Mouse (Mus musculus): ENCODE results near the gene Ooep. TPM values are rescaled to one million over a fixed set of nuclear protein-coding genes. Genes with fewer than 3 reads are reported as not detected.
"Not testable (repeated sequence)": the region's sequence is repeated elsewhere in the genome, so short reads cannot be mapped to it uniquely, and the experiment has no call there.

The Ooep gene
- total RNA-seq, 2 experiments from 2014 or later = not detected

- not testable (repeated sequence) for ATAC-seq (replicated peaks; ENCODE audit: poor library complexity)
These were observed 41.5 kb downstream of the Ooep start for GRCm38 (mm10) chr9:78337050-78337449.

DNA sequence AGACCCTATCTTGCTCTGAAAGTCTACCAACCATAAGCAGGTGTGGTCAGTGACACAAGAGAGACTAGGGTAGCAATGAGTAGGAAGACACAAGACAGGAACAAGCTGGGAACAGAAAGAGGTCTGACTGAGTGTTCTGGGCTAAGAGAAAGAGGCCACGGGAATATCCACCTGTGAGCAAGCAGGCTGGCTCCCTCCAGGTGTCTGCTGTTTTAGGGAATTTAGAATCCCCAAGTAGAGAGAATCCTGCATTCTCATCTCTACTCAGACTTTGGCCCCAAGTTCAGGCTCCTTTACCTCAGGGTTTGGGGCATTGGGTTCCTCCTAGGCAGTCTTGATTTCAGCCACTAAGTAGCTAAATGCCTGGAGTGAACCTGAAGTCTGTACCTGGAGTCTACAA lies 51.2 kb downstream of the Ooep start, which contains the start of gene Omt2b:
TSS of gene Omt2b (plus strand) at position 301 of the 400 bp plus-strand sequence.
- not testable (repeated sequence) for ATAC-seq (replicated peaks; ENCODE audit: poor library complexity)

Other genes starting within 250 kb of the Ooep start
- 1.5 and 2.9 TPM in 2 replicates for gene Gsta4, start 196.0 kb downstream of the Ooep start, total RNA-seq (2015)
- 2.6 and 4.9 TPM in 2 replicates for gene Gsta4, start 196.0 kb downstream of the Ooep start, total RNA-seq (2017)
- not detected in 2 replicates for gene Gsta1, start 148.1 kb downstream of the Ooep start, total RNA-seq (2015)
- gene Gsta1, start 148.1 kb downstream of the Ooep start, total RNA-seq (2017) = not detected in 2 replicates
- not detected in 2 replicates for gene Gm3776, start 121.6 kb downstream of the Ooep start, total RNA-seq (2015)
- not detected in 2 replicates for gene Gm3776, start 121.6 kb downstream of the Ooep start, total RNA-seq (2017)
- not detected in 2 replicates for gene Gm10639, start 88.8 kb downstream of the Ooep start, total RNA-seq (2015)
- not detected in 2 replicates for gene Gm10639, start 88.8 kb downstream of the Ooep start, total RNA-seq (2017)
- gene Omt2a, start 63.9 kb downstream of the Ooep start, total RNA-seq (2015) = not detected in 2 replicates
- not detected in 2 replicates for gene Omt2a, start 63.9 kb downstream of the Ooep start, total RNA-seq (2017)
- not detected in 2 replicates for gene Omt2b, start 51.1 kb downstream of the Ooep start, total RNA-seq (2015)
- not detected in 2 replicates for gene Omt2b, start 51.1 kb downstream of the Ooep start, total RNA-seq (2017)
- gene Gsta2, start 22.9 kb downstream of the Ooep start, total RNA-seq (2015) = not detected in 2 replicates
- gene Gsta2, start 22.9 kb downstream of the Ooep start, total RNA-seq (2017) = not detected in 2 replicates
- gene Dppa5a, start 10.5 kb downstream of the Ooep start, total RNA-seq (2015) = not detected in 2 replicates
- gene Dppa5a, start 10.5 kb downstream of the Ooep start, total RNA-seq (2017) = not detected in 2 replicates
- gene Ddx43, start 17.1 kb upstream of the Ooep start, total RNA-seq (2015) = not detected in 2 replicates
- gene Ddx43, start 17.1 kb upstream of the Ooep start, total RNA-seq (2017) = 0.07 and 0.29 TPM in 2 replicates
- gene Cgas, start 64.5 kb upstream of the Ooep start, total RNA-seq (2015) = 21.4 and 23.4 TPM in 2 replicates
- gene Cgas, start 64.5 kb upstream of the Ooep start, total RNA-seq (2017) = 13.7 and 20.4 TPM in 2 replicates
- gene Mto1, start 69.5 kb upstream of the Ooep start, total RNA-seq (2015) = 24.5 and 38.6 TPM in 2 replicates
- 27.1 and 44.0 TPM in 2 replicates for gene Mto1, start 69.5 kb upstream of the Ooep start, total RNA-seq (2017)
- not detected in 2 replicates for gene Gm17324, start 70.1 kb upstream of the Ooep start, total RNA-seq (2015)
- gene Gm17324, start 70.1 kb upstream of the Ooep start, total RNA-seq (2017) = not detected in 2 replicates
- gene Eef1a1, start 110.4 kb upstream of the Ooep start, total RNA-seq (2015) = 20,259 and 20,522 TPM in 2 replicates
- 11,199 and 11,450 TPM in 2 replicates for gene Eef1a1, start 110.4 kb upstream of the Ooep start, total RNA-seq (2017)
- 9.7 and 10.0 TPM in 2 replicates for gene Slc17a5, start 209.3 kb upstream of the Ooep start, total RNA-seq (2015)
- 6.6 and 7.0 TPM in 2 replicates for gene Slc17a5, start 209.3 kb upstream of the Ooep start, total RNA-seq (2017)
- 0.05 and 0.17 TPM in 2 replicates for gene Cd109, start 236.8 kb upstream of the Ooep start, total RNA-seq (2015)
- gene Cd109, start 236.8 kb upstream of the Ooep start, total RNA-seq (2017) = not detected in 2 replicates